Mouse (Mus musculus) hindbrain, embryonic 12.5 days (tissue): ENCODE results near the gene Tph2. TPM values are rescaled to one million over a fixed set of nuclear protein-coding genes. Genes with fewer than 3 reads are reported as not detected.

Source experiments
- ATAC-seq: fragments of 200-750 bp; cut with Nextera tagmentation; 2 replicates; pipeline ENCODE4 v1.8.0; 2017; ENCODE audit warnings: moderate TSS enrichment; ENCODE audit not compliant: low FRiP score
- H3K27ac ChIP-seq: fragments of 300-500 bp; sonication (generic); 2 replicates; pipeline ENCODE4 v1.5.1; 2016; ENCODE audit warnings: mild to moderate bottlenecking
- H3K27me3 ChIP-seq: fragments of 300-500 bp; sonication (generic); 2 replicates; pipeline ENCODE4 v1.6.1; 2016; ENCODE audit warnings: mild to moderate bottlenecking
- H3K36me3 ChIP-seq: fragments of 300-500 bp; sonication (generic); 2 replicates; pipeline ENCODE4 v1.6.1; 2016; ENCODE audit warnings: mild to moderate bottlenecking
- H3K4me1 ChIP-seq: fragments of 300-500 bp; sonication (generic); 2 replicates; pipeline ENCODE4 v1.6.1; 2016
- H3K4me2 ChIP-seq: fragments of 300-500 bp; sonication (generic); replicated peaks from 2 replicates; pipeline ENCODE4 v1.6.1; 2016; ENCODE audit warnings: mild to moderate bottlenecking
- H3K4me3 ChIP-seq: fragments of 300-500 bp; sonication (generic); 2 replicates; pipeline ENCODE4 v1.5.1; 2016; ENCODE audit warnings: mild to moderate bottlenecking
- H3K9ac ChIP-seq: fragments of 300-500 bp; sonication (generic); 2 replicates; pipeline ENCODE4 v1.6.1; 2016; ENCODE audit warnings: mild to moderate bottlenecking, moderate library complexity
- H3K9me3 ChIP-seq: fragments of 300-500 bp; sonication (generic); replicated peaks from 2 replicates; pipeline ENCODE4 v1.6.1; 2016; ENCODE audit warnings: mild to moderate bottlenecking
- WGBS: fragments of 180-500 bp; shearing (Covaris S2); methylation state at CpG from one replicate; pipeline ENCODE4 v1.1.7; 2016; 5-methylcytosine and 5-hydroxymethylcytosine counted together
- polyA plus RNA-seq: library from polyadenylated mRNA; unstranded; fragments of >200 nt; fragmentation: Nextera tagmentation; extraction: Ambion mirVana; gene quantifications from 2 replicates; pipeline ENCODE4 v1.2.1, GENCODE M21; 2016

The Tph2 gene
- polyA plus RNA-seq, 1 experiment from 2014 or later, result 3.8 TPM

- Histone ChIP-seq H3K27ac (no peak overlapping the region), H3K36me3 (no peaks in the 10 kb centered on the region), H3K4me2 (no peak overlapping the region), H3K9ac (no peak overlapping the region), H3K9me3 (0 out of 2 replicates have a peak, but pooled peaks cover 3% of the 10 kb centered on the region), H3K4me1 (no peaks in the 10 kb centered on the region), H3K27me3 (no peaks in the 10 kb centered on the region), H3K4me3 (no peak overlapping the region)
- ATAC-seq, result no peak
- 59% methylated on average over 4 of the region's 4 CpGs for WGBS
Measured at GRCm38 (mm10) chr10:115051602-115052001, 133.2 kb downstream of the Tph2 start.

GRCm38 (mm10) chr10:115050674-115051073 lies 134.1 kb downstream of the Tph2 start:
- 0 out of 2 replicates have a peak, but pooled peaks cover 3% of the 10 kb centered on the region for H3K9me3 ChIP-seq
- no peak overlapping the region for H3K9ac ChIP-seq
- H3K4me1 ChIP-seq, result no peaks in the 10 kb centered on the region
- no peaks in the 10 kb centered on the region for H3K27me3 ChIP-seq
- no peak overlapping the region for H3K4me2 ChIP-seq
- no peak overlapping the region for H3K27ac ChIP-seq
- H3K36me3 ChIP-seq, result no peaks in the 10 kb centered on the region
- WGBS, result 92% methylated on average over 10 of the region's 12 CpGs
- ATAC-seq, result no peak
- H3K4me3 ChIP-seq, result no peak overlapping the region

- no peak for ATAC-seq
- Histone ChIP-seq H3K36me3 (no peaks in the 10 kb centered on the region), H3K27me3 (no peaks in the 10 kb centered on the region), H3K4me2 (no peak overlapping the region), H3K9ac (no peak overlapping the region), H3K27ac (no peak overlapping the region), H3K4me3 (no peak overlapping the region), H3K4me1 (no peaks in the 10 kb centered on the region), H3K9me3 (0 out of 2 replicates have a peak, but pooled peaks cover 3% of the 10 kb centered on the region)
- 74% methylated on average over 8 of the region's 8 CpGs for WGBS
Measured at GRCm38 (mm10) chr10:115050178-115050577, 134.6 kb downstream of the Tph2 start.

GRCm38 (mm10) chr10:115048565-115048964 lies 136.3 kb downstream of the Tph2 start:
- WGBS, result 100% methylated on average over 2 of the region's 2 CpGs
- no peak overlapping the region for H3K4me3 ChIP-seq
- no peaks in the 10 kb centered on the region for H3K4me1 ChIP-seq
- H3K4me2 ChIP-seq, result no peak overlapping the region
- 0 out of 2 replicates have a peak, but pooled peaks cover 3% of the 10 kb centered on the region for H3K9me3 ChIP-seq
- H3K27me3 ChIP-seq, result no peaks in the 10 kb centered on the region
- no peaks in the 10 kb centered on the region for H3K36me3 ChIP-seq
- no peak for ATAC-seq
- H3K27ac ChIP-seq, result no peak overlapping the region
- H3K9ac ChIP-seq, result no peak overlapping the region

- 90% methylated on average over 9 of the region's 9 CpGs for WGBS
- Histone ChIP-seq H3K4me3 (no peak overlapping the region), H3K27ac (no peak overlapping the region), H3K4me1 (no peaks in the 10 kb centered on the region), H3K27me3 (no peaks in the 10 kb centered on the region), H3K9me3 (no peaks in the 10 kb centered on the region), H3K4me2 (no peak overlapping the region), H3K9ac (no peak overlapping the region), H3K36me3 (no peaks in the 10 kb centered on the region)
- no peak for ATAC-seq
Measured at GRCm38 (mm10) chr10:115035748-115036147, 149.1 kb downstream of the Tph2 start.

Other genes with a start within 250 kb of the Tph2 start
- 41.7 and 46.3 TPM in 2 replicates for gene Tbc1d15, start 66.4 kb upstream of the Tph2 start, polyA plus RNA-seq
- gene Rab21, start 130.6 kb upstream of the Tph2 start, polyA plus RNA-seq, result 6.8 and 8.0 TPM in 2 replicates
- 41.9 and 44.6 TPM in 2 replicates for gene Tmem19, start 177.5 kb upstream of the Tph2 start, polyA plus RNA-seq
- 34.2 and 38.5 TPM in 2 replicates for gene Thap2, start 199.4 kb upstream of the Tph2 start, polyA plus RNA-seq
- 26.3 and 28.2 TPM in 2 replicates for gene Zfc3h1, start 199.9 kb upstream of the Tph2 start, polyA plus RNA-seq